Mouse (Mus musculus): Measurements from ENCODE around the gene Grrp1. TPM values are rescaled to one million over a fixed set of nuclear protein-coding genes. Genes with fewer than 3 reads are reported as not detected.

The Grrp1 gene
- total RNA-seq, 2 experiments from 2014 or later, result not detected

Other genes starting within 250 kb of the Grrp1 start
- gene Lin28a, start 235.3 kb downstream of the Grrp1 start, total RNA-seq (2015; ENCODE audit: low replicate concordance), result 3.3 TPM in 1 of 2 replicates, not detected in the other
- gene Lin28a, start 235.3 kb downstream of the Grrp1 start, total RNA-seq (2017; ENCODE audit: low replicate concordance), result 6.4 and 8.9 TPM in 2 replicates
- gene Zfp683, start 200.3 kb downstream of the Grrp1 start, total RNA-seq (2015; ENCODE audit: low replicate concordance), result not detected in 2 replicates
- gene Zfp683, start 200.3 kb downstream of the Grrp1 start, total RNA-seq (2017; ENCODE audit: low replicate concordance), result not detected in 2 replicates
- not detected in 2 replicates for gene Crybg2, start 193.3 kb downstream of the Grrp1 start, total RNA-seq (2015; ENCODE audit: low replicate concordance)
- not detected in 2 replicates for gene Crybg2, start 193.3 kb downstream of the Grrp1 start, total RNA-seq (2017; ENCODE audit: low replicate concordance)
- gene Cd52, start 159.0 kb downstream of the Grrp1 start, total RNA-seq (2015; ENCODE audit: low replicate concordance), result 324 and 347 TPM in 2 replicates
- 146 and 324 TPM in 2 replicates for gene Cd52, start 159.0 kb downstream of the Grrp1 start, total RNA-seq (2017; ENCODE audit: low replicate concordance)
- gene Ubxn11, start 151.5 kb downstream of the Grrp1 start, total RNA-seq (2015; ENCODE audit: low replicate concordance), result 0.84 TPM in 1 of 2 replicates, not detected in the other
- gene Ubxn11, start 151.5 kb downstream of the Grrp1 start, total RNA-seq (2017; ENCODE audit: low replicate concordance), result 2.4 TPM in 1 of 2 replicates, not detected in the other
- 231 and 242 TPM in 2 replicates for gene Sh3bgrl3, start 125.3 kb downstream of the Grrp1 start, total RNA-seq (2015; ENCODE audit: low replicate concordance)
- gene Sh3bgrl3, start 125.3 kb downstream of the Grrp1 start, total RNA-seq (2017; ENCODE audit: low replicate concordance), result 56.2 and 119 TPM in 2 replicates
- 20.3 and 29.2 TPM in 2 replicates for gene Cep85, start 67.0 kb downstream of the Grrp1 start, total RNA-seq (2015; ENCODE audit: low replicate concordance)
- 50.7 and 68.1 TPM in 2 replicates for gene Cep85, start 67.0 kb downstream of the Grrp1 start, total RNA-seq (2017; ENCODE audit: low replicate concordance)
- not detected in 2 replicates for gene Gm7534, start 51.1 kb downstream of the Grrp1 start, total RNA-seq (2015; ENCODE audit: low replicate concordance)
- not detected in 2 replicates for gene Gm7534, start 51.1 kb downstream of the Grrp1 start, total RNA-seq (2017; ENCODE audit: low replicate concordance)
- gene Catsper4, start 26.7 kb downstream of the Grrp1 start, total RNA-seq (2015; ENCODE audit: low replicate concordance), result not detected in 2 replicates
- gene Catsper4, start 26.7 kb downstream of the Grrp1 start, total RNA-seq (2017; ENCODE audit: low replicate concordance), result not detected in 2 replicates
- not detected in 2 replicates for gene Cnksr1, start 15.7 kb downstream of the Grrp1 start, total RNA-seq (2015; ENCODE audit: low replicate concordance)
- gene Cnksr1, start 15.7 kb downstream of the Grrp1 start, total RNA-seq (2017; ENCODE audit: low replicate concordance), result not detected in 2 replicates
- gene E130218I03Rik, start 10.4 kb downstream of the Grrp1 start, total RNA-seq (2015; ENCODE audit: low replicate concordance), result not detected in 2 replicates
- gene E130218I03Rik, start 10.4 kb downstream of the Grrp1 start, total RNA-seq (2017; ENCODE audit: low replicate concordance), result 0.70 TPM in 1 of 2 replicates, not detected in the other
- 0.38 and 0.63 TPM in 2 replicates for gene Zfp593, start 8.5 kb downstream of the Grrp1 start, total RNA-seq (2015; ENCODE audit: low replicate concordance)
- 0.84 and 1.4 TPM in 2 replicates for gene Zfp593, start 8.5 kb downstream of the Grrp1 start, total RNA-seq (2017; ENCODE audit: low replicate concordance)
- gene Gm30191, start 7.2 kb downstream of the Grrp1 start, total RNA-seq (2015; ENCODE audit: low replicate concordance), result not detected in 2 replicates
- gene Gm30191, start 7.2 kb downstream of the Grrp1 start, total RNA-seq (2017; ENCODE audit: low replicate concordance), result not detected in 2 replicates
- gene Pdik1l, start 33.8 kb upstream of the Grrp1 start, total RNA-seq (2015; ENCODE audit: low replicate concordance), result 9.8 and 12.3 TPM in 2 replicates
- 13.2 and 16.2 TPM in 2 replicates for gene Pdik1l, start 33.8 kb upstream of the Grrp1 start, total RNA-seq (2017; ENCODE audit: low replicate concordance)
- not detected in 2 replicates for gene Trim63, start 61.0 kb upstream of the Grrp1 start, total RNA-seq (2015; ENCODE audit: low replicate concordance)
- gene Trim63, start 61.0 kb upstream of the Grrp1 start, total RNA-seq (2017; ENCODE audit: low replicate concordance), result not detected in 2 replicates
- gene Slc30a2, start 89.1 kb upstream of the Grrp1 start, total RNA-seq (2015; ENCODE audit: low replicate concordance), result not detected in 2 replicates
- gene Slc30a2, start 89.1 kb upstream of the Grrp1 start, total RNA-seq (2017; ENCODE audit: low replicate concordance), result not detected in 2 replicates
- gene Extl1, start 129.7 kb upstream of the Grrp1 start, total RNA-seq (2015; ENCODE audit: low replicate concordance), result not detected in 2 replicates
- gene Extl1, start 129.7 kb upstream of the Grrp1 start, total RNA-seq (2017; ENCODE audit: low replicate concordance), result 0.42 TPM in 1 of 2 replicates, not detected in the other
- gene Pafah2, start 142.2 kb upstream of the Grrp1 start, total RNA-seq (2015; ENCODE audit: low replicate concordance), result 3.1 and 3.3 TPM in 2 replicates
- 1.5 and 3.9 TPM in 2 replicates for gene Pafah2, start 142.2 kb upstream of the Grrp1 start, total RNA-seq (2017; ENCODE audit: low replicate concordance)
- gene Stmn1, start 214.2 kb upstream of the Grrp1 start, total RNA-seq (2015; ENCODE audit: low replicate concordance), result 207 and 212 TPM in 2 replicates
- 201 and 236 TPM in 2 replicates for gene Stmn1, start 214.2 kb upstream of the Grrp1 start, total RNA-seq (2017; ENCODE audit: low replicate concordance)
- 1.7 and 4.4 TPM in 2 replicates for gene Paqr7, start 242.6 kb upstream of the Grrp1 start, total RNA-seq (2015; ENCODE audit: low replicate concordance)
- 2.1 and 7.8 TPM in 2 replicates for gene Paqr7, start 242.6 kb upstream of the Grrp1 start, total RNA-seq (2017; ENCODE audit: low replicate concordance)